Mouse (Mus musculus) liver, embryonic 11.5 days (tissue): ENCODE results near the gene Arhgef28. TPM values are rescaled to one million over a fixed set of nuclear protein-coding genes. Genes with fewer than 3 reads are reported as not detected.

ENCODE experiments used
- ATAC-seq: fragments of 200-750 bp; cut with Nextera tagmentation; replicated peaks from 2 replicates; pipeline ENCODE4 v1.8.0; 2017; ENCODE audit warnings: moderate number of reproducible peaks, mild to moderate bottlenecking, moderate TSS enrichment, moderate library complexity; ENCODE audit not compliant: low FRiP score
- DNase-seq: peaks from one replicate; pipeline ENCODE4 v3.0.0-alpha.2; 2017; ENCODE audit warnings: low spot score
- H3K27ac ChIP-seq: fragments of 300-500 bp; sonication (generic); 2 replicates; pipeline ENCODE4 v1.5.1; 2014; ENCODE audit warnings: mild to moderate bottlenecking, low read depth, low read length, control low read depth
- H3K27me3 ChIP-seq: fragments of 300-500 bp; sonication (generic); replicated peaks from 2 replicates; pipeline ENCODE4 v1.6.1; 2014; ENCODE audit warnings: low read length, mixed read lengths; ENCODE audit not compliant: control insufficient read depth, insufficient read depth
- H3K36me3 ChIP-seq: fragments of 300-500 bp; sonication (generic); 2 replicates; pipeline ENCODE4 v1.6.1; 2014; ENCODE audit warnings: mild to moderate bottlenecking, low read length, moderate library complexity, mixed read lengths; ENCODE audit not compliant: control insufficient read depth, insufficient read depth
- H3K4me1 ChIP-seq: fragments of 300-500 bp; sonication (generic); replicated peaks from 2 replicates; pipeline ENCODE4 v1.6.1; 2014; ENCODE audit warnings: low read length, mixed read lengths; ENCODE audit not compliant: control insufficient read depth, insufficient read depth
- H3K4me2 ChIP-seq: fragments of 300-500 bp; sonication (generic); 2 replicates; pipeline ENCODE4 v1.6.1; 2014; ENCODE audit warnings: mild to moderate bottlenecking, control low read depth, moderate library complexity
- H3K4me3 ChIP-seq: fragments of 300-500 bp; sonication (generic); 2 replicates; pipeline ENCODE4 v1.5.1; 2014; ENCODE audit warnings: low read depth, low read length, control low read depth
- H3K9ac ChIP-seq: fragments of 300-500 bp; sonication (generic); 2 replicates; pipeline ENCODE4 v1.6.1; 2014; ENCODE audit warnings: low read depth, low read length, control low read depth
- H3K9me3 ChIP-seq: fragments of 300-500 bp; sonication (generic); 2 replicates; pipeline ENCODE4 v1.6.1; 2016; ENCODE audit warnings: low read length, inconsistent platforms, mixed read lengths; ENCODE audit not compliant: control insufficient read depth
- WGBS: fragments of 180-500 bp; shearing (Covaris S2); extraction: QIAGEN DNeasy Blood & Tissue Kit; methylation state at CpG from one replicate; pipeline ENCODE4 v1.1.7; 2014; 5-methylcytosine and 5-hydroxymethylcytosine counted together
- polyA plus RNA-seq: library from polyadenylated mRNA; unstranded; fragments of >200 nt; fragmentation: Nextera tagmentation; extraction: Ambion mirVana; gene quantifications from 2 replicates; pipeline ENCODE4 v1.2.1, GENCODE M21; 2014

Arhgef28 gene
- polyA plus RNA-seq, 1 experiment from 2014 or later: 2.7 TPM

GRCm38 (mm10) chr13:97857860-97858259, 348.4 kb downstream of the Arhgef28 start:
- WGBS: 42% methylated on average over 6 of the region's 6 CpGs
- H3K27ac ChIP-seq: no peak overlapping the region
- H3K9ac ChIP-seq: no peak overlapping the region
- H3K36me3 ChIP-seq: no peaks in the 10 kb centered on the region
- peaks cover 7% of the 10 kb centered on the region; the same call in 1 of the 2 replicates for H3K4me1 ChIP-seq
- peak; percentile 57 for ATAC-seq
- DNase-seq: no peak
- no peaks in the 10 kb centered on the region for H3K9me3 ChIP-seq
- H3K4me3 ChIP-seq: no peak overlapping the region
- no peaks in the 10 kb centered on the region for H3K27me3 ChIP-seq
- peak overlapping the region; percentile 27 for H3K4me2 ChIP-seq

GRCm38 (mm10) chr13:97853356-97853968, 352.8 kb downstream of the Arhgef28 start:
- Histone ChIP-seq H3K27ac (no peak overlapping the region), H3K4me2 (no peak overlapping the region), H3K9me3 (no peaks in the 10 kb centered on the region), H3K4me3 (no peak overlapping the region), H3K4me1 (peaks cover 7% of the 10 kb centered on the region; the same call in 1 of the 2 replicates), H3K9ac (no peak overlapping the region), H3K27me3 (no peaks in the 10 kb centered on the region), H3K36me3 (no peaks in the 10 kb centered on the region)
- ATAC-seq (no peak), DNase-seq (no peak)
- 59% methylated on average over 8 of the region's 8 CpGs for WGBS

Other genes with a start within 250 kb of the Arhgef28 start
- 46.1 and 49.9 TPM in 2 replicates for gene Utp15, start 56.6 kb upstream of the Arhgef28 start, polyA plus RNA-seq
- 19.4 and 20.2 TPM in 2 replicates for gene Ankra2, start 56.6 kb upstream of the Arhgef28 start, polyA plus RNA-seq
- gene Gm21976, start 73.4 kb upstream of the Arhgef28 start, polyA plus RNA-seq: not detected in 2 replicates
- 879 and 893 TPM in 2 replicates for gene Btf3, start 110.6 kb upstream of the Arhgef28 start, polyA plus RNA-seq
- gene Foxd1, start 147.8 kb upstream of the Arhgef28 start, polyA plus RNA-seq: 0.05 TPM in 1 of 2 replicates, not detected in the other